Mouse (Mus musculus): ENCODE measurements around the gene Gadl1. TPM values are rescaled to one million over a fixed set of nuclear protein-coding genes. Genes with fewer than 3 reads are reported as not detected.

Gadl1 gene
- polyA plus RNA-seq, 2 experiments from 2014 or later = 0.28 to 0.29 TPM

GRCm38 (mm10) chr9:116091101-116091841 is 182.0 kb downstream of the Gadl1 start:
- ATAC-seq = peak; percentile 50

GRCm38 (mm10) chr9:116091921-116092320 is 182.7 kb downstream of the Gadl1 start:
- ATAC-seq = no peak

- ATAC-seq = no peak
Measured at GRCm38 (mm10) chr9:116098724-116099595, 189.7 kb downstream of the Gadl1 start.

GRCm38 (mm10) chr9:116099596-116099993 is 190.3 kb downstream of the Gadl1 start:
- ATAC-seq = no peak

GRCm38 (mm10) chr9:116100015-116100414 is 190.8 kb downstream of the Gadl1 start:
- no peak for ATAC-seq

- ATAC-seq = peak; percentile 36
Measured at GRCm38 (mm10) chr9:116101842-116102241, 192.6 kb downstream of the Gadl1 start.

- ATAC-seq = no peak
Measured at GRCm38 (mm10) chr9:116104770-116105169, 195.5 kb downstream of the Gadl1 start.

- no peak for ATAC-seq
Measured at GRCm38 (mm10) chr9:116108729-116109128, 199.5 kb downstream of the Gadl1 start.

- no peak for ATAC-seq
Measured at GRCm38 (mm10) chr9:116111149-116111970, 202.1 kb downstream of the Gadl1 start.

GRCm38 (mm10) chr9:116114339-116114738 is 205.1 kb downstream of the Gadl1 start:
- peak; percentile 89 for ATAC-seq

GRCm38 (mm10) chr9:116115875-116116274 is 206.6 kb downstream of the Gadl1 start:
- no peak for ATAC-seq

GRCm38 (mm10) chr9:116118332-116118872 is 209.1 kb downstream of the Gadl1 start:
- no peak for ATAC-seq

GRCm38 (mm10) chr9:116119990-116120389 is 210.7 kb downstream of the Gadl1 start:
- ATAC-seq = no peak

- no peak for ATAC-seq
Measured at GRCm38 (mm10) chr9:116121472-116121871, 212.2 kb downstream of the Gadl1 start.

GRCm38 (mm10) chr9:116122544-116122943 is 213.3 kb downstream of the Gadl1 start:
- no peak for ATAC-seq

- peak; percentile 74 for ATAC-seq
Measured at GRCm38 (mm10) chr9:116122969-116123589, 213.8 kb downstream of the Gadl1 start.
